Mouse (Mus musculus): ENCODE measurements around the gene Sh3gl3.
A peak's percentile ranks its signal among the peaks of the same experiment; 100 is the strongest.

Sh3gl3 gene

DNA sequence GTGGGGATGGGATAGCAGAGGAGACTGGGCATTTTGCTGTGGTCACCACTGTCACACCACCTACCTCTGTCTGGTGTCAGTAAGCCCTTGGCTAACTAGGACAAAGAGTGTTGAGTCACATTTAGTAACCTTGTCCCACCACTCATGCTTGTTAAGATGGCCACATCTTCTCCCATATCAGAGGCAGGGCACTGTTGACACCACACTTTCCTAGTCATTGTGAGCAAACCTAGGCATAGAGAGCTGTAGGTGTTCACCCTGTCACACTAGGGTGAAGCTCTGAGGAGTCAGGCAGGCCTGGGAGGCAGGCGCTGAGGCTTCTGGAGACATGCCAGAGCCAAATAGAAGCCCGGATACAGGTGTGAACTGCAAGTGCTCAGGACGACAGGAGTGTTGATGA is at the start of gene Sh3gl3:
Gene Sh3gl3, plus strand, starts transcription at position 301 of the 400 bp plus-strand sequence.
- DNase-seq (ENCODE audit: low read depth, low spot score), result no peak

DNA sequence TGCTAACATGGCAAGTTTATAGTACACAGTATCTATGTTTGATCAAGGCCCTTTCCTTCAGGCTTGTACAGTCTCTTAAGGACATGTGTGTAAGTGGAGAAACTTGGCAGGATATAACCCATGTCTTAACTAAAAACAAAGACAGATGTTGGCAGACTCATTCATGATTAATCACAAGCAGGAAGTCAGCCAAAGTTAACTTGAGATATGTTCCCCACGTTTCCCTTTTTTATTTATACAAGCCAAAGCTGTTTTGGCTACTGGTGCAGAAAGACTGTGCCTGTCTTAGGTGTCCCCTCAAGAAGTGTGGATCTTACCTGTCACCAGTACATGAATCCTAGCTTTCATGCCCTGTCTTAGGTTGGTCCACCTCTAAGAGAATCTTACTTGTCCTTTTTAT is 35.4 kb upstream of the Sh3gl3 start:
- DNase-seq (ENCODE audit: low read depth, low spot score), result no peak

- DNase-seq (ENCODE audit: low read depth, low spot score), result no peak
These were observed 26.5 kb upstream of the Sh3gl3 start for GRCm38 (mm10) chr7:82147151-82147550.

DNA sequence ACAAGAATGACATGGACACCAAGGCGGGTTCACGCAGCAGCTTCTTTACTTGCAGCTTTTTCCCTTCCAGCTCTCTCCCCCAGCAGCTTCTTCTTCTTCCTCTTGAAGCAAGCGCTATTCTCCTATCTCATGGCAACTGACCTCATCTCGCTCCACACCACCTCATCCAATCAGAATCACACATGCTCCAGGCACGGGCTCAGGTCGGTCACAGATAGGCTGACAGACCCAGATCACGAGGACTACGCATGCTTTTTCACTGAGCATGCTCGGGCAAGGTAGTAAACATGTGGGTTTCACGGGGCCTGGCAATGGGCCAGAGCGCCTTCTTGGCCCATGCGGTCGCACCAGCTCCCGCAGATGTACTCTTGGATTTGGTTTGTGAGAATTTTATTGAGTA is 9.0 kb upstream of the Sh3gl3 start:
- peak; percentile 44 for DNase-seq (ENCODE audit: low read depth, low spot score)

GRCm38 (mm10) chr7:82174571-82175326 is 1.1 kb downstream of the Sh3gl3 start:
- peak; percentile 95 for DNase-seq (ENCODE audit: low read depth, low spot score)

- peak; percentile 28 for DNase-seq (ENCODE audit: low read depth, low spot score)
These were observed 1.7 kb downstream of the Sh3gl3 start for GRCm38 (mm10) chr7:82175327-82175721.

DNA sequence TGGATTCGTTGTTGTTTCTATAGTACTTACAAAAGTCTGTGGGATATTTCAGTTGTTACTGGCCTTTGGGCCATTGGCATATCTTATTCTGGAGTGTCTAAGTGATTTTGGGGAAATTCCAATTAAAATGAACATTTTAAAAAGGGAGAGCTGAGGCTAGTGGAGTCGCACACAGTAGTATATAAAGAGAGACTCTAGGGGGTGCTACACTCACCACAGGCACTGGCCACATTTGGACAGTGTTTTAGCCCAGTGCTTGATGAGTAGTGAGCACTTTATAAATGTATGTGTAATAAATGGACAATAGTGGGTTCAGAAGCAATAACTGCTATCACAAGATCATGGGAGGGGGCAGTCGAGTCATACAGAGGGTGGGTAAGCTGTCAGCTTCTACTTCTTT is 2.6 kb downstream of the Sh3gl3 start:
- DNase-seq (ENCODE audit: low read depth, low spot score), result peak; percentile 20

GRCm38 (mm10) chr7:82177336-82177735 is 3.7 kb downstream of the Sh3gl3 start:
- DNase-seq (ENCODE audit: low read depth, low spot score), result no peak

DNA sequence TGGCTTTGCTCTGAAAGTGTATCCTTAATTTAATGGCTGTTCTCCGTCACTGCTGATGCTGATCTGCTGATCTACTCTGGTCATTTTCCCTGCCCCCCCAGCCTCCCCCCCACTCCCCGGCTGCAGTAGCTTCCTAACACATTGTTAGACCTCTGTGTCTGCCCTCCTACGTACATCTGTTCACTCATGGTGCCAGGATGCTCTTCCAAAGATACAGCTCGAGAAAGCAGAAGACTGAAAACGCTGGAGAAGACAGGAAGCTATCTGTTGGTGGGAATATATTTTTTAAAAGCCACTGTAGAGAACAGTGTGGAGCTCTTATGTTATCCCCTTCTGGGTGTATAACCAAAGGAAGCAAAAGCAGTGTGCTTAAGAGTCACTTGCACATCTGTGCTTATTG is 7.3 kb downstream of the Sh3gl3 start:
- DNase-seq (ENCODE audit: low read depth, low spot score), result no peak

- peak; percentile 38 for DNase-seq (ENCODE audit: low read depth, low spot score)
These were observed 9.1 kb downstream of the Sh3gl3 start for GRCm38 (mm10) chr7:82182781-82183180.

DNA sequence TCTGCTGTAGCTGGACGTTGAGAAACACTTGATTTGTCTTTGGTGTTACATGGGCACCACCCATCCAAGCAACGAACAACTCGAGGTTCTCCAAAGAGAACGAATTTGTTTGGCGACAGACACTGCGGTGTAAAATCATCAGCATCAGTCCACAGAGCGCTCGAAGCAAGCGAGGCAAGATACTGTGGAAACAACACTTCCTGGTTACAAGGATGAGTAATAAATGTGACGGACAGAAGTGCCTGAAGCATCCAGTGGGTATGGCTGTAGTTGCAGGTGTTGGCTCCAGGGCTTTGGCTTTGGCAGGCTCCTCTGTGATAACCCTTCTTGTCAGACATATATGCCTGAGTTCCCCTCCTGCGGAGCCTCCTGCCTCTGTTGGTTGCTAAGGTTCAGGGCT is 18.0 kb downstream of the Sh3gl3 start:
- no peak for DNase-seq (ENCODE audit: low read depth, low spot score)

- DNase-seq (ENCODE audit: low read depth, low spot score), result no peak
These were observed 18.9 kb downstream of the Sh3gl3 start for GRCm38 (mm10) chr7:82192512-82192911.

DNA sequence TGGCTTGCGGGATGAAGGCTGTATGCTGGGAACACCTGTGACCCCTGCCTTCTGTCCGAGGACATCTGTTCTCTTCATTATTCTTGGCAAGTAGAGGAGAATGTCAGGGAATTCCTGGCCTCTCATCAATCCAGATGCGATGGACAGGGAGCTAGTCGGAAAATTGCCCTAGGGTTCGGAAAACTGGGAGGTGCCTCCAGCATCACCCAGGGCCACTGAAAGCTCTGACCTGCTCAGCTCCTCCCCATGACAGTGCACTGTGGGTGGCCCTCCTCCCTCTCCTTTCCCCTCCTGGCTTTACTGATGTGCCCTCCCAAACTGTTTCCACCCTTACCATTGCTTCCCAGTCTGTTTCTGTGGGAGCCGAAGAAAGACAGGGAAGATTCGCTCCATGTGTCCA is 29.5 kb downstream of the Sh3gl3 start:
- peak; percentile 35 for DNase-seq (ENCODE audit: low read depth, low spot score)

- DNase-seq (ENCODE audit: low read depth, low spot score), result peak; percentile 88
These were observed 30.6 kb downstream of the Sh3gl3 start for GRCm38 (mm10) chr7:82204014-82204784.

DNA sequence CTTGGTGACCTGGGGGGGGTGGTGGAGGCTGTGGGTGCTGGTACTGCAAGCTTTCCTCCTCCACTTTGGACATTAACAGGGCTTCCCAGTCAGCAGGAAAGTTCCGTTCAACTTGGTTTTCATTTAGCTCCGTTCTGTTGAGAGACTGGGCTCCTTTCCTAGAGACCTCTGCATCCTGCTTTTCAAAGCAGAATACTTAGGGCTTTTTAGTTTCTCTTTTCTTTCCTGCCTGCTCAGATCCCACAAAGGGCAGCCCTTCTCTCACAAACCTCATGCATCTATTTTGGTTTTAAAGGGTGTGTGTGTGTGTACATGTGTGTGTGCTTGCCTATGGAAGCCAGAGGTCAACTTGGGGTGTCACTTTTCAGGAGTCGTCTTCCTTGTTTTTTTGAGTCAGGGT is 31.3 kb downstream of the Sh3gl3 start:
- DNase-seq (ENCODE audit: low read depth, low spot score), result no peak

DNA sequence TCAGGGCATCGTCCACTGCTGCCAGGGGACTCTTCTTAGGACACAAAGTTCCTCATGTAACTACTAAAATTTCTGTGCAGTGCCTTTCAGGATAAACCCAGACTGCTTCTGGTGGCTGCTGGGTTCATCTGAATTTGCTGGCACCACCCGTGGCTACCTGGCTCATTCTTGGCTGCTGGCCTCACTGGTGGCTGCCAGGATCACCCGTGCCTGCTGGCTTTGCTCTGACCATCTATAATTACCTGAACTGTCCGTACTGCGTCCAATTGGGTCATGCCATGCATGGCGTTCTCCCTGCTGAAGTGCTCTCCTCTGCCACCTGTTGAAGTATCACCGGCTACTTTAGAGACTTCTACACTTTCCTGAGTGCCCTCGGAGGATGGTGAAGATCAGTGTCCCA is 33.1 kb downstream of the Sh3gl3 start:
- no peak for DNase-seq (ENCODE audit: low read depth, low spot score)

DNA sequence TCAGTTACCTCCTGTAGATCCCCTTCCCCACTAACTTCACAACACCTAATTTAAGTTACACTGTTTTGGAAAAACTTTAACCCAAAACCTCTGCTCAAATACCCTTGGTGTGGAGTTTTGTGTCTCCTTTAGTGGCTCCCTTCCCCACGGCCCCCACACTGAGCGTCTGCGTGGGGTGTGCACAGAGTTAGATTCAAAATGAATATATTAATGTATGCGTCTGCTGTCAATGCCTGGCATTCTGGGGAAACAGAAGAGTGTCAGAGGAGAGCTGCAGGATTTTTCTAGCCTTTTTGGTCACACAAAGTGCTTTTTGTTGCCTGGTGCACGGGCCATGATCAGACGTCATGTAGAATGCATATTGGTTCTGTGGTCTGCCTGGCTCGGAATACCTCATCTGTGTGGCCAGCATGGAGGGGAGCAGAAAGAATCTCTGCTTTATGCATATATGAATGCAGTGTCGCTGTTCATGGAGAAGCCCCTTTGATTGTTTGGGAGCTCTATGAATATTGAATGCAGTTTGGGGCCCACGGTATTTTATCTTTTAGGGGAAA is 47.8 kb downstream of the Sh3gl3 start:
- DNase-seq (ENCODE audit: low read depth, low spot score), result no peak

- DNase-seq (ENCODE audit: low read depth, low spot score), result peak; percentile 93
These were observed 50.5 kb downstream of the Sh3gl3 start for GRCm38 (mm10) chr7:82223906-82224846.

GRCm38 (mm10) chr7:82233201-82233600 is 59.6 kb downstream of the Sh3gl3 start:
- peak; percentile 61 for DNase-seq (ENCODE audit: low read depth, low spot score)

DNA sequence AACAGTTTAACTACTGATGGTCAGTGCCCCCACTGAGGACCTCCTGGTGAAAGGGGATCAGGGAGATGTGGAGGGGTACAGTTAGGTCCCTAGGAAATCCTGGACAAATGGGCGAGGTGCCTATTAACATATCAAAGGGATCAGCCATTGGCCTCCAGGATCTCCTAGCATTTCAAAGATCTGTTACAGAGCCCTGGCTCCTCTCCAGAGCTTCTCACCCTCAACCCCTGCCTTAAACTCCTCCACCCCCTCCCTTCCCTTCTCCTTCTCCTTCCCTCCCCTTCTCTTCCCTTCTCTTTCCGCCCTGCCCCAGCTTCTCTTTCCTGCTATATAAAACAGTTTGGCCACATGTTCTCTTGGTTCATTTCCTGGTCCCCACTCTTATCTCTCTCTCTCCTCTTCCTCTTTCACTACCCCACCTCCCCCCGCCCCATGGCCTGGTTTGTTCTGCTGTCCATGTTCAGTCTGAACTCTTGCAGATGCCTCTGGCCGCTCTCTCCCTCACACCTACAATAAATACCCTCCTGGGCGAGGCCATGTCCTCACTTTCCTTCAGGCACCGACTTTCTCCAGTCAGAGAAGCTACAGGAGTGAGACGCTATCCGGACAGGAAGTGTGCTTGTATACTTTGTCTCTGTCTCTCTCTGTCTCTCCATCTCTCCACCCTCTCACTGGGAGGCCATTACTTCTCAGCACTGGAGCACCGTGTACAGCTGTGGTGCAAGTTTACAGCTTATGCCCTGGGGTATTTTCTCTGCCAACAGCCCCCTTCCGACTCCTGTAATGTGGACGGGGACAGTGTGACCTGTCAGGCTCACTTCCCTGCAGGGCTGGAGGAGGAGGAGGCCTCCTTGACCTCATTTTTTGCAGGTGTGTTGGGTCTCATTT is 60.6 kb downstream of the Sh3gl3 start:
- peak; percentile 76 for DNase-seq (ENCODE audit: low read depth, low spot score)

DNA sequence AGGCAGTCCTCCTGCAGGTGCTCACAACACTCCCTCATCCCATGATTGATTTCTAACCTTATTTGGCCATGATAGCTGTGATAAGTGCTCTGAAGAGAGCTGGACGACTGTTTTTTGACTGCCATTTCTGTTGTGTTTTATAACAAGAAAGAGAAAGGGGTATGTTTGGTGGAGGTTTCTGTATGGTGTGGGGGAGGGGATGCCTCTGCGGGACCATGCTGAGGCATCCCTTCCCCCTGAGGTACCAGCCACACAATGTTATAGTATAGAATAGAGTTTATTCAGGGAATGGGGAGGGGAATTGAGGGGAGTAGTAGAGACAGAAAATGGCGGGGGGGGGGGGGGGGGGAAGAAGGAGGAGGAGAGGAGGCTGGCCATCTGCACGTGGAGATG is 61.3 kb downstream of the Sh3gl3 start:
- DNase-seq (ENCODE audit: low read depth, low spot score), result no peak

Measured in R1 (cell line).